Mouse (Mus musculus): ENCODE measurements around the gene Wdr73. TPM values are rescaled to one million over a fixed set of nuclear protein-coding genes. Genes with fewer than 3 reads are reported as not detected.
A peak's percentile ranks its signal among the peaks of the same experiment; 100 is the strongest.

Gene Wdr73
- polyA plus RNA-seq, 2 experiments, result 22.6 to 23.1 TPM

- Histone ChIP-seq H3K4me2 (replicated peaks; ENCODE audit: low read depth, low read length, severe bottlenecking) (no peak overlapping the region), H3K27ac (replicated peaks; ENCODE audit: low read depth, low read length) (peak overlapping the region; percentile 87), H3K4me1 (ENCODE audit: control insufficient read depth, insufficient read depth, low read length) (peaks cover 12% of the 10 kb centered on the region), H3K9me3 (ENCODE audit: control insufficient read depth, low read length) (no peaks in the 10 kb centered on the region), H3K27me3 (ENCODE audit: control insufficient read depth, insufficient read depth, low read length) (no peaks in the 10 kb centered on the region), H3K9ac (ENCODE audit: low read depth, low read length, severe bottlenecking) (no peak overlapping the region), H3K4me3 (replicated peaks; ENCODE audit: low read length) (no peak overlapping the region), H3K36me3 (ENCODE audit: control insufficient read depth, insufficient read depth, low read length) (peaks cover 34% of the 10 kb centered on the region)
- no peak for ATAC-seq (ENCODE audit: low FRiP score, low read depth)
- no peak for TF ChIP-seq POLR2A (IDR thresholded peaks at IDR 0.05; ENCODE audit: borderline replicate concordance, extremely low read depth, insufficient read depth, insufficient read length)
- DNase-seq (ENCODE audit: low spot score), result no peak
- WGBS, result 72% methylated on average over 7 of the region's 7 CpGs
Measured at GRCm38 (mm10) chr7:80888595-80888994, 12.5 kb downstream of the Wdr73 start.

GRCm38 (mm10) chr7:80885666-80886065 lies 15.4 kb downstream of the Wdr73 start:
- TF ChIP-seq POLR2A (IDR thresholded peaks at IDR 0.05; ENCODE audit: borderline replicate concordance, extremely low read depth, insufficient read depth, insufficient read length), result no peak
- no peak for ATAC-seq (ENCODE audit: low FRiP score, low read depth)
- DNase-seq (ENCODE audit: low spot score), result no peak
- no peak overlapping the region for H3K4me3 ChIP-seq (replicated peaks; ENCODE audit: low read length)
- no peak overlapping the region for H3K4me2 ChIP-seq (replicated peaks; ENCODE audit: low read depth, low read length, severe bottlenecking)
- peaks cover 6% of the 10 kb centered on the region; the same call in 1 of the 2 replicates for H3K36me3 ChIP-seq (ENCODE audit: control insufficient read depth, insufficient read depth, low read length)
- H3K9ac ChIP-seq (ENCODE audit: low read depth, low read length, severe bottlenecking), result no peak overlapping the region
- H3K9me3 ChIP-seq (ENCODE audit: control insufficient read depth, low read length), result no peaks in the 10 kb centered on the region
- 19% methylated on average over 1 of the region's 1 CpGs for WGBS
- peaks cover 16% of the 10 kb centered on the region for H3K4me1 ChIP-seq (ENCODE audit: control insufficient read depth, insufficient read depth, low read length)
- H3K27me3 ChIP-seq (ENCODE audit: control insufficient read depth, insufficient read depth, low read length), result no peaks in the 10 kb centered on the region
- H3K27ac ChIP-seq (replicated peaks; ENCODE audit: low read depth, low read length), result no peak overlapping the region

- DNase-seq (ENCODE audit: low spot score) (peak; percentile 91), ATAC-seq (ENCODE audit: low FRiP score, low read depth) (peak; percentile 84)
- WGBS, result 24% methylated on average over 14 of the region's 14 CpGs
- Histone ChIP-seq H3K9me3 (ENCODE audit: control insufficient read depth, low read length) (no peaks in the 10 kb centered on the region), H3K4me2 (replicated peaks; ENCODE audit: low read depth, low read length, severe bottlenecking) (peak overlapping the region; percentile 43), H3K36me3 (ENCODE audit: control insufficient read depth, insufficient read depth, low read length) (peaks cover 2% of the 10 kb centered on the region; the same call in 1 of the 2 replicates), H3K27ac (replicated peaks; ENCODE audit: low read depth, low read length) (no peak overlapping the region), H3K9ac (ENCODE audit: low read depth, low read length, severe bottlenecking) (no peak overlapping the region), H3K4me3 (replicated peaks; ENCODE audit: low read length) (peak overlapping the region; percentile 17), H3K4me1 (ENCODE audit: control insufficient read depth, insufficient read depth, low read length) (0 out of 2 replicates have a peak, but pooled peaks cover 4% of the 10 kb centered on the region), H3K27me3 (ENCODE audit: control insufficient read depth, insufficient read depth, low read length) (no peaks in the 10 kb centered on the region)
- no peak for TF ChIP-seq POLR2A (IDR thresholded peaks at IDR 0.05; ENCODE audit: borderline replicate concordance, extremely low read depth, insufficient read depth, insufficient read length)
Measured at GRCm38 (mm10) chr7:80882830-80883505, 18.1 kb downstream of the Wdr73 start.

- DNase-seq (ENCODE audit: low spot score), result no peak
- Histone ChIP-seq H3K4me2 (replicated peaks; ENCODE audit: low read depth, low read length, severe bottlenecking) (no peak overlapping the region), H3K4me1 (ENCODE audit: control insufficient read depth, insufficient read depth, low read length) (no peaks in the 10 kb centered on the region), H3K4me3 (replicated peaks; ENCODE audit: low read length) (no peak overlapping the region), H3K27me3 (ENCODE audit: control insufficient read depth, insufficient read depth, low read length) (no peaks in the 10 kb centered on the region), H3K9ac (ENCODE audit: low read depth, low read length, severe bottlenecking) (no peak overlapping the region), H3K27ac (replicated peaks; ENCODE audit: low read depth, low read length) (no peak overlapping the region), H3K9me3 (ENCODE audit: control insufficient read depth, low read length) (no peaks in the 10 kb centered on the region), H3K36me3 (ENCODE audit: control insufficient read depth, insufficient read depth, low read length) (peaks cover 68% of the 10 kb centered on the region)
- no peak for TF ChIP-seq POLR2A (IDR thresholded peaks at IDR 0.05; ENCODE audit: borderline replicate concordance, extremely low read depth, insufficient read depth, insufficient read length)
- ATAC-seq (ENCODE audit: low FRiP score, low read depth), result no peak
- WGBS, result 49% methylated on average over 37 of the region's 37 CpGs
Measured at GRCm38 (mm10) chr7:80875727-80876126, 25.3 kb downstream of the Wdr73 start.

- no peaks in the 10 kb centered on the region for H3K9me3 ChIP-seq (ENCODE audit: control insufficient read depth, low read length)
- H3K27ac ChIP-seq (replicated peaks; ENCODE audit: low read depth, low read length), result no peak overlapping the region
- DNase-seq (ENCODE audit: low spot score) (no peak), ATAC-seq (ENCODE audit: low FRiP score, low read depth) (no peak)
- no peaks in the 10 kb centered on the region for H3K27me3 ChIP-seq (ENCODE audit: control insufficient read depth, insufficient read depth, low read length)
- no peak overlapping the region for H3K4me3 ChIP-seq (replicated peaks; ENCODE audit: low read length)
- peaks cover 84% of the 10 kb centered on the region for H3K36me3 ChIP-seq (ENCODE audit: control insufficient read depth, insufficient read depth, low read length)
- no peak for TF ChIP-seq POLR2A (IDR thresholded peaks at IDR 0.05; ENCODE audit: borderline replicate concordance, extremely low read depth, insufficient read depth, insufficient read length)
- H3K4me2 ChIP-seq (replicated peaks; ENCODE audit: low read depth, low read length, severe bottlenecking), result no peak overlapping the region
- H3K9ac ChIP-seq (ENCODE audit: low read depth, low read length, severe bottlenecking), result no peak overlapping the region
- 93% methylated on average over 2 of the region's 2 CpGs for whole genome bisulfite sequencing
- H3K4me1 ChIP-seq (ENCODE audit: control insufficient read depth, insufficient read depth, low read length), result no peaks in the 10 kb centered on the region
Measured at GRCm38 (mm10) chr7:80873631-80874030, 27.4 kb downstream of the Wdr73 start.

All from limb, embryonic 14.5 days (tissue).